27 mouse cellular contexts compared by ENCODE assay signal in the genomic region with DNA sequence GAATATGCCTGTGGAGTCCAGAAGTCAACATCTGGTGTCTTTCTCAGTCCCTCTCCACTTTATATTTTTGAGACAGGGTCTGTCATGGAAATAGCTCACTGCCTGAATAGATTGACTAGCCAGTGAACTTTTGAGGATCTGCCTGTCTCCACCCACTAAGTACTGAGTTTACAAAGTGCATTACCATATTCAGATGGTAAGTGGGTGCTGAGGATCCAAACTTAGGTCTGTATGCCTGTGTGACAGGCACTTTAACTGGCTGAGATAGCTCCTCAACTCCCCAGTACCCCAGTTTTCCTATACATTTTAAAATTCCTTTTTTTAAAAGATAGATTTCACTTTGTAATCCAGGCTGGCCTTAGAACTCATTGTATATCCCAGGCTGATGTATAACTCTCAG. TPM values are rescaled to one million over a fixed set of nuclear protein-coding genes. Genes with fewer than 3 reads are reported as not detected.
"Had no signal": no experiment of that assay in that cellular context is flagged by ENCODE, and none has a peak within 500 bp of the region (broad histone marks: within the 10 kb centered on the region; RNA-seq: fewer than 3 reads in every experiment).

No protein-coding gene starts in this region.

- H3K4me3 ChIP-seq: heart, adult 2 months; heart, embryonic 13.5 days; heart, embryonic 15.5 days; hindbrain, embryonic 13.5 days; hindbrain, embryonic 15.5 days; kidney, embryonic 15.5 days; limb, embryonic 13.5 days; limb, embryonic 15.5 days; liver, embryonic 12.5 days had no signal

- H3K27me3 ChIP-seq: heart, embryonic 13.5 days; heart, embryonic 15.5 days; hindbrain, embryonic 13.5 days; hindbrain, embryonic 15.5 days; kidney, embryonic 15.5 days; limb, embryonic 13.5 days; limb, embryonic 15.5 days; liver, embryonic 12.5 days had no signal

- H3K9me3 ChIP-seq: heart, embryonic 13.5 days; heart, embryonic 15.5 days; hindbrain, embryonic 13.5 days; hindbrain, embryonic 15.5 days; kidney, embryonic 15.5 days; limb, embryonic 13.5 days; limb, embryonic 15.5 days; liver, embryonic 12.5 days had no signal

- H3K36me3 ChIP-seq: heart, embryonic 13.5 days; heart, embryonic 15.5 days; hindbrain, embryonic 13.5 days; hindbrain, embryonic 15.5 days; kidney, embryonic 15.5 days; limb, embryonic 13.5 days; limb, embryonic 15.5 days; liver, embryonic 12.5 days had no signal

- H3K9ac ChIP-seq: heart, embryonic 13.5 days; heart, embryonic 15.5 days; hindbrain, embryonic 13.5 days; hindbrain, embryonic 15.5 days; kidney, embryonic 15.5 days; limb, embryonic 13.5 days; limb, embryonic 15.5 days; liver, embryonic 12.5 days; liver, embryonic 14.5 days had no signal

- H3K4me1 ChIP-seq: heart, embryonic 13.5 days; heart, embryonic 15.5 days; hindbrain, embryonic 13.5 days; hindbrain, embryonic 15.5 days; kidney, embryonic 15.5 days; limb, embryonic 13.5 days; limb, embryonic 15.5 days; liver, embryonic 12.5 days had no signal

- H3K27ac ChIP-seq: heart, adult 2 months; heart, embryonic 13.5 days; heart, embryonic 15.5 days; hindbrain, embryonic 13.5 days; hindbrain, embryonic 15.5 days; hindbrain, postnatal 0 days; kidney, embryonic 15.5 days; kidney, postnatal 0 days; limb, embryonic 13.5 days; limb, embryonic 15.5 days; liver, embryonic 12.5 days; liver, embryonic 14.5 days had no signal

- ATAC-seq: hindbrain, postnatal 0 days; intestine, embryonic 16.5 days; liver, embryonic 12.5 days had no signal

- H3K4me2 ChIP-seq: heart, embryonic 11.5 days; heart, embryonic 13.5 days; heart, embryonic 15.5 days; hindbrain, embryonic 13.5 days; hindbrain, embryonic 15.5 days; kidney, embryonic 15.5 days; limb, embryonic 13.5 days; limb, embryonic 15.5 days; liver, embryonic 12.5 days had no signal

- DNase-seq: gastrocnemius, postnatal 14 days; gastrocnemius, postnatal 36 days; heart, adult 2 months; heart, postnatal 14 days; heart, postnatal 36 days; kidney, adult 11 months; kidney, adult 2 months; kidney, adult 9 months; kidney, postnatal 14 days; kidney, postnatal 36 days; layer of hippocampus, adult 9-11 months; layer of hippocampus, postnatal 36 days; left cerebral cortex, postnatal 4 days had no signal

RNA-seq across cellular contexts. Expression of a gene that starts 35.5 kb away (rescaled TPM):
- total RNA-seq: hematopoietic stem cell, adult 5-6 weeks had no signal
